Mouse (Mus musculus): Measurements from ENCODE around the gene Gzmd. TPM values are rescaled to one million over a fixed set of nuclear protein-coding genes. Genes with fewer than 3 reads are reported as not detected.
A peak's percentile ranks its signal among the peaks of the same experiment; 100 is the strongest.

Gzmd gene
- total RNA-seq, 2 experiments from 2014 or later, result not detected

GRCm38 (mm10) chr14:56105447-56106180 is 26.8 kb downstream of the Gzmd start:
- Histone ChIP-seq H3K4me3 (no peak overlapping the region), H3K27ac (no peak overlapping the region)
- intact Hi-C loops (cut with DNase I), result no loop called here
- DNase-seq, result no peak
- no peak for TF ChIP-seq CTCF (IDR thresholded peaks at IDR 0.05)

- Histone ChIP-seq H3K4me3 (no peak overlapping the region), H3K27ac (no peak overlapping the region)
- intact Hi-C loops (cut with DNase I), result no loop called here
- TF ChIP-seq CTCF (IDR thresholded peaks at IDR 0.05), result no peak
- no peak for DNase-seq
Measured at GRCm38 (mm10) chr14:56105016-56105415, 27.4 kb downstream of the Gzmd start.

GRCm38 (mm10) chr14:56103452-56103851 is 29.0 kb downstream of the Gzmd start:
- intact Hi-C loops (cut with DNase I), result no loop called here
- no peak for TF ChIP-seq CTCF (IDR thresholded peaks at IDR 0.05)
- H3K4me3 ChIP-seq, result no peak overlapping the region
- no peak for DNase-seq
- H3K27ac ChIP-seq, result no peak overlapping the region

GRCm38 (mm10) chr14:56102386-56102785 is 30.0 kb downstream of the Gzmd start, which contains the start of gene Ctsg:
Gene Ctsg (minus strand): TSS chr14:56102574.
- no peak within 1 kb of the TSS for H3K4me3 ChIP-seq
- no peak for DNase-seq
- intact Hi-C loops (cut with DNase I), result no loop called here
- no peak for TF ChIP-seq CTCF (IDR thresholded peaks at IDR 0.05)
- H3K27ac ChIP-seq, result no peak within 1 kb of the TSS

GRCm38 (mm10) chr14:56098940-56099339 is 33.5 kb downstream of the Gzmd start:
- no peak overlapping the region for H3K4me3 ChIP-seq
- H3K27ac ChIP-seq, result no peak overlapping the region
- no peak for DNase-seq
- intact Hi-C loops (cut with DNase I), result no loop called here
- peak; percentile 28 for TF ChIP-seq CTCF (IDR thresholded peaks at IDR 0.05)

GRCm38 (mm10) chr14:56097597-56097996 is 34.8 kb downstream of the Gzmd start:
- no peak for DNase-seq
- Histone ChIP-seq H3K4me3 (no peak overlapping the region), H3K27ac (no peak overlapping the region)
- intact Hi-C loops (cut with DNase I), result no loop called here
- TF ChIP-seq CTCF (IDR thresholded peaks at IDR 0.05), result no peak

GRCm38 (mm10) chr14:56093353-56093752 is 39.1 kb downstream of the Gzmd start:
- intact Hi-C loops (cut with DNase I), result no loop called here
- H3K4me3 ChIP-seq, result no peak overlapping the region
- no peak for DNase-seq
- no peak overlapping the region for H3K27ac ChIP-seq
- TF ChIP-seq CTCF (IDR thresholded peaks at IDR 0.05), result no peak

- Histone ChIP-seq H3K4me3 (no peak overlapping the region), H3K27ac (no peak overlapping the region)
- no peak for TF ChIP-seq CTCF (IDR thresholded peaks at IDR 0.05)
- intact Hi-C loops (cut with DNase I), result no loop called here
- no peak for DNase-seq
Measured at GRCm38 (mm10) chr14:56086711-56087110, 45.7 kb downstream of the Gzmd start.

- no peak within 1 kb of the TSS for H3K4me3 ChIP-seq
- no peak for DNase-seq
- TF ChIP-seq CTCF (IDR thresholded peaks at IDR 0.05), result no peak
- no peak within 1 kb of the TSS for H3K27ac ChIP-seq
- intact Hi-C loops (cut with DNase I), result no loop called here
Measured at GRCm38 (mm10) chr14:56085167-56085566, 47.2 kb downstream of the Gzmd start, which contains the start of gene Mcpt8. Gene Mcpt8 (minus strand): TSS chr14:56085273.

- no peak overlapping the region for H3K4me3 ChIP-seq
- no peak for DNase-seq
- intact Hi-C loops (cut with DNase I), result no loop called here
- no peak overlapping the region for H3K27ac ChIP-seq
- TF ChIP-seq CTCF (IDR thresholded peaks at IDR 0.05), result no peak
Measured at GRCm38 (mm10) chr14:56082016-56082415, 50.4 kb downstream of the Gzmd start.

Small RNA genes lying within 50 kb of the gene (microRNA-seq; reads per million reads assigned to microRNA genes)
- gene Mir6949, result not detected

Other genes with a start within 250 kb of the Gzmd start
- gene Cbln3, start 248.2 kb downstream of the Gzmd start, total RNA-seq (2021), result not detected
- 1 to 10 TPM; 6.4 to 8.1 TPM for gene Khnyn, start 247.7 kb downstream of the Gzmd start, total RNA-seq (2021)
- gene Sdr39u1, start 232.3 kb downstream of the Gzmd start, total RNA-seq (2021), result 100 to 1,000 TPM; 113 to 127 TPM
- 1 to 10 TPM in 1 of 2 experiments, under 1 TPM in 1; 0.99 to 3.2 TPM for gene Cma1, start 187.9 kb downstream of the Gzmd start, total RNA-seq (2021)
- under 1 TPM in 1 of 2 experiments, not detected in 1; 0.28 TPM for gene Cma2, start 181.6 kb downstream of the Gzmd start, total RNA-seq (2021)
- not detected for gene Mcpt1, start 114.6 kb downstream of the Gzmd start, total RNA-seq (2021)
- gene Mcpt9, start 102.1 kb downstream of the Gzmd start, total RNA-seq (2021), result not detected
- gene Mcpt2, start 90.6 kb downstream of the Gzmd start, total RNA-seq (2021), result not detected
- gene Mcpt4, start 70.3 kb downstream of the Gzmd start, total RNA-seq (2021), result 1 to 10 TPM; 2.1 to 4.0 TPM
- not detected for gene Mcpt8, start 47.3 kb downstream of the Gzmd start, total RNA-seq (2021)
- gene Ctsg, start 30.0 kb downstream of the Gzmd start, total RNA-seq (2021), result not detected
- not detected for gene Gzme, start 12.0 kb downstream of the Gzmd start, total RNA-seq (2021)
- gene Gzmg, start 27.0 kb upstream of the Gzmd start, total RNA-seq (2021), result not detected
- gene Gzmn, start 42.0 kb upstream of the Gzmd start, total RNA-seq (2021), result not detected
- not detected for gene Gzmf, start 78.8 kb upstream of the Gzmd start, total RNA-seq (2021)
- gene Gzmc, start 102.0 kb upstream of the Gzmd start, total RNA-seq (2021), result not detected
- gene Gzmb, start 129.7 kb upstream of the Gzmd start, total RNA-seq (2021), result not detected
- gene Atp12a, start 232.5 kb upstream of the Gzmd start, total RNA-seq (2021), result not detected

All from gastrocnemius, adult 2 months (tissue).